Mouse (Mus musculus) cortical plate, adult 2 months (tissue): ENCODE measurements at regions not wholly inside any gene's neighbourhood (a gene's known extent, or its start where the extent isn't known, plus 50 kb on each side); places are given as distances from the start of the nearest gene placed in this dataset.
"Not testable (repeated sequence)": the region's sequence is repeated elsewhere in the genome, so short reads cannot be mapped to it uniquely, and the experiment has no call there.

ENCODE experiments used
- H3K27ac ChIP-seq: fragments of 200-500 bp; 2 replicates; pipeline ENCODE4 v1.5.1; 2012; ENCODE audit warnings: low read length, control low read depth, inconsistent platforms; ENCODE audit not compliant: insufficient read depth
- H3K4me1 ChIP-seq: fragments of 200-500 bp; 2 replicates; pipeline ENCODE4 v1.6.1; 2011; ENCODE audit warnings: low read length; ENCODE audit not compliant: control insufficient read depth, insufficient read depth
- H3K4me3 ChIP-seq: fragments of 200-500 bp; 2 replicates; pipeline ENCODE4 v1.5.1; 2011; ENCODE audit warnings: mild to moderate bottlenecking, low read length, control low read depth; ENCODE audit not compliant: insufficient read depth
- CTCF ChIP-seq: fragments of 200-500 bp; IDR thresholded peaks from 2 replicates; pipeline ENCODE4 v1.5.1; 2011; ENCODE audit warnings: mild to moderate bottlenecking, control low read depth, low read length; ENCODE audit not compliant: insufficient read depth; ENCODE audit errors: extremely low read depth
- POLR2A ChIP-seq: fragments of 200-500 bp; IDR thresholded peaks from 2 replicates; pipeline ENCODE4 v1.6.1; 2011; ENCODE audit warnings: mild to moderate bottlenecking, low read length, control low read depth; ENCODE audit not compliant: insufficient read depth; ENCODE audit errors: extremely low read depth

- H3K4me3 ChIP-seq, H3K27ac ChIP-seq, H3K4me1 ChIP-seq: not testable (repeated sequence)
Observed at GRCm38 (mm10) chr17:13504365-13504764, 150.0 kb downstream of the Tcp10c start.

- H3K27ac ChIP-seq, H3K4me3 ChIP-seq, H3K4me1 ChIP-seq: not testable (repeated sequence)
Observed at GRCm38 (mm10) chr17:13504827-13505268, 150.5 kb downstream of the Tcp10c start.

GRCm38 (mm10) chr17:13507397-13508063 is 153.2 kb downstream of the Tcp10c start:
- not testable (repeated sequence) for H3K27ac ChIP-seq, H3K4me3 ChIP-seq, H3K4me1 ChIP-seq

DNA sequence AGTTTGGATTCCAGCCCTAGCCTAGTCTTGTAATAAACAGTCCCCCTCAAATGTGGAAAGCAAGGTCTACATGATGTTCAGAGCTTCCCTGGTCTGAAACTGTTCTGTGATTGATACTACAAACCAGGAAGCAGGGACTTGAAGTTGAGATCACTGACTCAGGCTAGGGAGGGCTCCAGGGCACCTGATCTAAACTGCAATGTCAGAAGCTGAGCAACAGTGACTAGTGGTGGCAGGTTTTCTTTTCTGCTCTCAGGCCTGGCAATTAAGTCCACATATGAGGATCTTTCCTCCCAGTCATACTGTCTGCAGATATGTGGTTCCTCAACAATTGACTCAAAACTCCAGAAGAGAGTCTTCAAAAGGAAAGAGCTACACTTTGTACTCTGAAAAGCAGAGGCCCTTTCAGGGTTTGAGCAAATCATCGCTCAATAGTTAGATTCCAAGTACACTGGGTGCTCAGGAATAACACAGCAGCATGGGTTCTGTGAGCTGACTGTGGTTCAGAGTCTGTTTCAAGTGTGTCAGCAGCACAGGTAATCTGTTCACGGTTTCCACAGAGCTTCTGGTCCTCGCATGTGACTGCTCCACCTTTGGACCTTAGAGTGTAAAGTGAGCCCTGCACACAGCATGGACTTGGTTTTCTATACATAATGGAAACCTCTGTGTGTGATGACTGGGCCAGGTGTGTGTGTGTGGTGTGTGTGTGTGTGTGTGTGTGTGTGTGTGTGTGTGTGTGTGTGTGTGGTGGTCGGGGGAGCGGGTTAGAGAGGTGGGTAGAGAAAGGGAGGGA is 165.2 kb downstream of the Tcp10c start:
- not testable (repeated sequence) for H3K27ac ChIP-seq, H3K4me3 ChIP-seq, H3K4me1 ChIP-seq

GRCm38 (mm10) chr17:13532579-13532978 is 178.2 kb downstream of the Tcp10c start:
- not testable (repeated sequence) for H3K4me3 ChIP-seq, H3K4me1 ChIP-seq, H3K27ac ChIP-seq

- Histone ChIP-seq H3K4me1 (no peaks in the 10 kb centered on the region), H3K27ac (no peak overlapping the region), H3K4me3 (no peak overlapping the region)
- TF ChIP-seq POLR2A (no peak), CTCF (no peak)
Observed at GRCm38 (mm10) chr17:13540446-13541241, 186.3 kb downstream of the Tcp10c start.

DNA sequence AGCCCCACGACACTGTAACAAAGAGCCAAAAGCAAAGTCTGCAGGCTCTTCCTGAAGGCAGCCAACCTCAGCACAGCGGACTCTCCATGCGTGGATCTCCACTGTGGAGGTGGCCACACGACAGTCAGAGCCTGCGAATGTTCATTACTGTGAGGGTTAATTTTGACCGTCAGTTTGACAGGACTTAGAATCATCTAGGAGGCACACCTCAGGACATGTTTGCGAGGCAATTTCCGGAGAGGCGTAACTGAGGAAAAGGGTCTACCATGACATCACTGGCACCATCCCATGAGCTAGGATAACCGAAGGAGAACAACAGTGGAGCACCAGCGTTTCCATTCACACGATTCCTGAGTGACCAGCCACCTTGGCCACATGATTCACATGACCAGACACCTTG is 186.9 kb downstream of the Tcp10c start:
- TF ChIP-seq POLR2A, result no peak
- TF ChIP-seq CTCF, result no peak
- Histone ChIP-seq H3K4me3 (no peak overlapping the region), H3K4me1 (no peaks in the 10 kb centered on the region)

DNA sequence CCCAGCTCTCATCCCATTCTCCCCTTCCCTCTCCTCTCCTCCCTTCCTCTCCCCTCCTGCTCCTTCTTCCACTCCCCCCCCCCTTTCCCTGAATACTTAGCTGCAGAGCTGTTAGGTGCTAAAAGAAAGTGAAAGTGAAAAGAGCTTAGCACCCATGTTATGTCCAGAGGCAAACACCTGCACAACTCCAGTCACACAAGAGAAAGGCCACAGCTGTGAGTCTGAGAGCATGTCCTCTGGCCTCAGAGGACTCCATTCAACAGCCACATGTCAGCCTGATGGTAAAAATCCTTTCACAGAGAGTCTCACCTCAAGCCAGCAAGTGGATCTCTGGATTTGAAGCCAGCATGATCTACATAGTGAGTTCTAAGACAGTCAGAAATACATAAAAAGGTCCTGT is 187.9 kb downstream of the Tcp10c start:
- TF ChIP-seq POLR2A (no peak), CTCF (no peak)
- H3K27ac ChIP-seq, result no peak overlapping the region
- H3K4me3 ChIP-seq, result no peak overlapping the region
- no peaks in the 10 kb centered on the region; the same call in 1 of the 2 replicates for H3K4me1 ChIP-seq

More for the DNA sequence above, 186.9 kb downstream of the Tcp10c start:
- no peak overlapping the region for H3K27ac ChIP-seq

DNA sequence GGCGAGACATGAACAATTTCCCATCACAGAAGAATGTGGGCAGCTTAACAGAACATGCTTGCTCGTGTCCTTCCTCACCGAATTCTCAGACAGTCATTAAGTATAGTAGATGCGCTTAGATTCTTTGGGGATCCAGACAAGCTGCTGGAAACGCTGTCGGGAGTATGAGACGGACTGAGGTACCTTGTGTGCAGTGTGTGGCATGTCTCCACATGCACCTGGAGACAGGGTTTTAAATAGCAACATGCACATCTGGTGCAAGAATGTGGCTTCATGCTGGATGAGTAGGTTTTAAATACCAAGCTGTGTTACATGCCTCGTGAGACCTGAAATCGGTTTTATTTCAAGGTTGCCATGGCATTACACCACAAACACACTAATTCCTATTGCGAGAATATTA is 188.5 kb downstream of the Tcp10c start:
- Histone ChIP-seq H3K27ac (no peak overlapping the region), H3K4me1 (no peaks in the 10 kb centered on the region; the same call in 1 of the 2 replicates), H3K4me3 (no peak overlapping the region)
- no peak for TF ChIP-seq POLR2A
- TF ChIP-seq CTCF, result no peak

DNA sequence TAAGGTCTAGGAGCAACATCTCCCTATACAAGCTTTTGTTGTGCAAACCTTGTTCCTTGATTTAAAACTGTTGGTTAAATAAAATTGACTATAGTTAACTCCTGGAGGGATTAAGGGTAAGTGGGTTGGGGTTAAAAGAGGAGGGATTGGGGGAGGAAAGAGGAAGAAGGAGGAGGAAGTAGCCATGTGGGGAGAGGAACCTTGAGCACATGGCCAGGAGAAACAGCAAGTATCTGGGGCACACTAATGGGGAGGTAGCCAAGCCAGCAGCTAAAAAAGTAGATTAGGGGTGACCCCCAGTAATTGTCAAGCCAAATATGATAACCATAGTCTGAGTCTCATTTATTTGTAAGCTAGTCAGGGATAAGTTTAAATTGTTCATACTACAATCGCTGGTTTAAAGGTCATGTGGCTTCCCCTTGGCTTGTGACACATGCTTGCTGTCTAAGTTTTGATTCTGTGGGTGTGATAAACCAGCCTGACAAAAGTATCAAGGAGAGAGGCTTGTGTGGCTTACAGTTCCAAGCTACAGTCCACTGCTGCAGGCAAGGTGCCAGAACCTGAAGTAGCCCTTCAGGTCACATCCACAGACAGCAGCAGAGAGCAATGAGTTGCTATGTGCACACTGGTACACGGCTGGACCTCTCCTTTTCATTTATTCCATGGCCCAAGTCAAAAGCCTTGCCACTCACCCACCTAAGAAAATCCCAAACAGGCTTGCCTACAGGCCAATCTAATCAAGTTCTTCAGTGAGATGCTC is 189.8 kb downstream of the Tcp10c start:
- H3K27ac ChIP-seq, result no peak overlapping the region
- no peak overlapping the region for H3K4me3 ChIP-seq
- TF ChIP-seq POLR2A, result no peak
- TF ChIP-seq CTCF, result no peak

More for the DNA sequence above, 189.8 kb downstream of the Tcp10c start:
- H3K4me1 ChIP-seq, result no peaks in the 10 kb centered on the region; the same call in 1 of the 2 replicates
